Mouse (Mus musculus) liver, embryonic 16.5 days (tissue): ENCODE results near the gene Snapin. TPM values are rescaled to one million over a fixed set of nuclear protein-coding genes. Genes with fewer than 3 reads are reported as not detected.

Source experiments
- ATAC-seq: fragments of 200-750 bp; cut with Nextera tagmentation; 2 replicates; pipeline ENCODE4 v1.8.0; 2017; ENCODE audit warnings: low read depth, mild to moderate bottlenecking, moderate number of reproducible peaks, moderate library complexity
- H3K27ac ChIP-seq: fragments of 300-500 bp; sonication (generic); 2 replicates; pipeline ENCODE4 v1.5.1; 2014; ENCODE audit warnings: mild to moderate bottlenecking, low read length
- H3K27me3 ChIP-seq: fragments of 300-500 bp; sonication (generic); 2 replicates; pipeline ENCODE4 v1.6.1; 2014; ENCODE audit warnings: low read depth, low read length, mixed read lengths; ENCODE audit not compliant: control insufficient read depth, insufficient read depth
- H3K36me3 ChIP-seq: fragments of 300-500 bp; sonication (generic); 2 replicates; pipeline ENCODE4 v1.6.1; 2014; ENCODE audit warnings: mild to moderate bottlenecking; ENCODE audit not compliant: control insufficient read depth, insufficient read depth
- H3K4me1 ChIP-seq: fragments of 300-500 bp; sonication (generic); 2 replicates; pipeline ENCODE4 v1.6.1; 2014; ENCODE audit warnings: low read depth, low read length, mixed read lengths; ENCODE audit not compliant: control insufficient read depth
- H3K4me2 ChIP-seq: fragments of 300-500 bp; sonication (generic); 2 replicates; pipeline ENCODE4 v1.6.1; 2014; ENCODE audit warnings: low read depth, low read length, mixed read lengths
- H3K4me3 ChIP-seq: fragments of 300-500 bp; sonication (generic); 2 replicates; pipeline ENCODE4 v1.5.1; 2014; ENCODE audit warnings: low read depth, mild to moderate bottlenecking, low read length
- H3K9ac ChIP-seq: fragments of 300-500 bp; sonication (generic); 2 replicates; pipeline ENCODE4 v1.6.1; 2014; ENCODE audit warnings: low read depth, low read length
- H3K9me3 ChIP-seq: fragments of 300-500 bp; sonication (generic); replicated peaks from 2 replicates; pipeline ENCODE4 v1.6.1; 2016; ENCODE audit warnings: low read length; ENCODE audit not compliant: control insufficient read depth
- WGBS: fragments of 180-500 bp; shearing (Covaris S2); extraction: QIAGEN DNeasy Blood & Tissue Kit; methylation state at CpG from one replicate; pipeline ENCODE4 v1.1.7; 2014; ENCODE audit not compliant: insufficient replicate concordance; 5-methylcytosine and 5-hydroxymethylcytosine counted together
- polyA plus RNA-seq: library from polyadenylated mRNA; unstranded; fragments of >200 nt; fragmentation: Nextera tagmentation; extraction: Ambion mirVana; gene quantifications from 2 replicates; pipeline ENCODE4 v1.2.1, GENCODE M21; 2015

Gene Snapin
- polyA plus RNA-seq, 1 experiment from 2014 or later = 17.8 TPM

GRCm38 (mm10) chr3:90525421-90525820, 34.6 kb upstream of the Snapin start:
- Histone ChIP-seq H3K9ac (no peak overlapping the region), H3K4me2 (no peak overlapping the region), H3K9me3 (no peaks in the 10 kb centered on the region), H3K27ac (no peak overlapping the region), H3K27me3 (no peaks in the 10 kb centered on the region; the same call in 1 of the 2 replicates), H3K4me1 (no peaks in the 10 kb centered on the region; the same call in 1 of the 2 replicates), H3K36me3 (no peaks in the 10 kb centered on the region), H3K4me3 (no peak overlapping the region)
- no peak for ATAC-seq
- 39% methylated on average over 4 of the region's 4 CpGs for WGBS

- 82% methylated on average over 4 of the region's 4 CpGs for WGBS
- Histone ChIP-seq H3K9ac (no peak overlapping the region), H3K36me3 (no peaks in the 10 kb centered on the region), H3K4me3 (no peak overlapping the region), H3K4me2 (no peak overlapping the region), H3K27me3 (no peaks in the 10 kb centered on the region), H3K27ac (no peak overlapping the region), H3K4me1 (peaks cover 23% of the 10 kb centered on the region), H3K9me3 (no peaks in the 10 kb centered on the region)
- no peak for ATAC-seq
Measured at GRCm38 (mm10) chr3:90517711-90518110, 26.9 kb upstream of the Snapin start.

GRCm38 (mm10) chr3:90515789-90516188, 25.0 kb upstream of the Snapin start:
- no peaks in the 10 kb centered on the region for H3K36me3 ChIP-seq
- no peak for ATAC-seq
- H3K9ac ChIP-seq = no peak overlapping the region
- H3K27me3 ChIP-seq = no peaks in the 10 kb centered on the region
- no peak overlapping the region for H3K4me3 ChIP-seq
- 0 out of 2 replicates have a peak overlapping the region, but pooled peaks have one; percentile 98 for H3K4me2 ChIP-seq
- H3K27ac ChIP-seq = no peak overlapping the region
- WGBS = 67% methylated on average over 4 of the region's 4 CpGs
- peaks cover 23% of the 10 kb centered on the region for H3K4me1 ChIP-seq
- no peaks in the 10 kb centered on the region for H3K9me3 ChIP-seq

- ATAC-seq = 0 out of 2 replicates have a peak, but pooled peaks have one; percentile 10
- Histone ChIP-seq H3K4me3 (peak overlapping the region; percentile 64), H3K4me1 (peaks cover 23% of the 10 kb centered on the region), H3K9me3 (no peaks in the 10 kb centered on the region), H3K27me3 (no peaks in the 10 kb centered on the region), H3K27ac (peak overlapping the region; percentile 32; the same call in 1 of the 2 replicates), H3K9ac (peak overlapping the region; percentile 64), H3K4me2 (peak overlapping the region; percentile 98), H3K36me3 (no peaks in the 10 kb centered on the region)
- WGBS = 19% methylated on average over 1 of the region's 1 CpGs
Measured at GRCm38 (mm10) chr3:90515242-90515641, 24.4 kb upstream of the Snapin start.

GRCm38 (mm10) chr3:90514691-90515090, 23.9 kb upstream of the Snapin start:
- peaks cover 25% of the 10 kb centered on the region for H3K4me1 ChIP-seq
- peak overlapping the region; percentile 98 for H3K4me2 ChIP-seq
- H3K9me3 ChIP-seq = no peaks in the 10 kb centered on the region
- peak overlapping the region; percentile 64 for H3K4me3 ChIP-seq
- no peaks in the 10 kb centered on the region for H3K36me3 ChIP-seq
- peak; percentile 85 for ATAC-seq
- H3K9ac ChIP-seq = peak overlapping the region; percentile 64
- no peaks in the 10 kb centered on the region for H3K27me3 ChIP-seq
- under 1% methylated on average over 10 of the region's 10 CpGs for whole genome bisulfite sequencing
- H3K27ac ChIP-seq = peak overlapping the region; percentile 32

- Histone ChIP-seq H3K9me3 (no peaks in the 10 kb centered on the region), H3K27ac (peak within 1 kb of the TSS; percentile 32), H3K9ac (peak within 1 kb of the TSS; percentile 64), H3K4me1 (peaks cover 27% of the 10 kb centered on the region), H3K4me3 (peak within 1 kb of the TSS; percentile 64), H3K4me2 (peak within 1 kb of the TSS; percentile 98), H3K36me3 (no peaks in the 10 kb centered on the region), H3K27me3 (no peaks in the 10 kb centered on the region)
- peak; percentile 37 for ATAC-seq
- WGBS = 3% methylated on average over 25 of the region's 25 CpGs
Measured at GRCm38 (mm10) chr3:90513796-90514590, 23.2 kb upstream of the Snapin start, which contains the start of the genes S100a1 and S100a13. TSS of gene S100a1 (minus strand) at chr3:90514392. TSS of gene S100a13 (plus strand) at chr3:90514435.

- Histone ChIP-seq H3K9me3 (no peaks in the 10 kb centered on the region), H3K4me1 (peaks cover 29% of the 10 kb centered on the region), H3K36me3 (no peaks in the 10 kb centered on the region), H3K27me3 (no peaks in the 10 kb centered on the region), H3K9ac (peak overlapping the region; percentile 64; the same call in 1 of the 2 replicates), H3K4me2 (no peak overlapping the region; the same call in 1 of the 2 replicates), H3K27ac (no peak overlapping the region), H3K4me3 (no peak overlapping the region)
- ATAC-seq = no peak
- WGBS = 66% methylated on average over 9 of the region's 9 CpGs
Measured at GRCm38 (mm10) chr3:90512948-90513642, 22.3 kb upstream of the Snapin start.

- ATAC-seq = no peak
- Histone ChIP-seq H3K4me1 (peaks cover 37% of the 10 kb centered on the region), H3K9ac (no peak overlapping the region), H3K27ac (no peak overlapping the region), H3K4me3 (no peak overlapping the region), H3K36me3 (peaks cover 5% of the 10 kb centered on the region), H3K4me2 (no peak overlapping the region), H3K27me3 (no peaks in the 10 kb centered on the region), H3K9me3 (no peaks in the 10 kb centered on the region)
- 70% methylated on average over 5 of the region's 5 CpGs for WGBS
Measured at GRCm38 (mm10) chr3:90512276-90512675, 21.4 kb upstream of the Snapin start.

- H3K4me2 ChIP-seq = peak overlapping the region; percentile 53
- WGBS = 13% methylated on average over 2 of the region's 2 CpGs
- H3K36me3 ChIP-seq = peaks cover 28% of the 10 kb centered on the region
- H3K9me3 ChIP-seq = no peaks in the 10 kb centered on the region
- ATAC-seq = no peak
- no peaks in the 10 kb centered on the region for H3K27me3 ChIP-seq
- peaks cover 26% of the 10 kb centered on the region for H3K4me1 ChIP-seq
- H3K27ac ChIP-seq = peak overlapping the region; percentile 79
- no peak overlapping the region for H3K9ac ChIP-seq
- peak overlapping the region; percentile 96 for H3K4me3 ChIP-seq
Measured at GRCm38 (mm10) chr3:90509747-90510123, 18.9 kb upstream of the Snapin start.
